Mouse (Mus musculus) ES-E14 (cell line): ENCODE measurements around the gene Psmb8.

Experiments used
- MAFK ChIP-seq: IDR thresholded peaks from 2 replicates; pipeline ENCODE4 v1.6.1; 2014; ENCODE audit warnings: mild to moderate bottlenecking, low read depth, low read length, inconsistent platforms; ENCODE audit not compliant: insufficient read depth
- ZC3H11A ChIP-seq: IDR thresholded peaks from 2 replicates; pipeline ENCODE4 v1.6.1; 2012; ENCODE audit warnings: low read depth, mild to moderate bottlenecking, inconsistent platforms, low read length, borderline replicate concordance

GRCm38 (mm10) chr17:34188986-34189385, 8.5 kb upstream of the Psmb8 start:
- TF ChIP-seq ZC3H11A (no peak), MAFK (no peak)
